Mouse (Mus musculus): ENCODE measurements around the gene Stoml1. TPM values are rescaled to one million over a fixed set of nuclear protein-coding genes. Genes with fewer than 3 reads are reported as not detected.
"Not testable (repeated sequence)": the region's sequence is repeated elsewhere in the genome, so short reads cannot be mapped to it uniquely, and the experiment has no call there.

Gene Stoml1
- polyA plus RNA-seq, 1 experiment from 2014 or later, result 107 TPM

DNA sequence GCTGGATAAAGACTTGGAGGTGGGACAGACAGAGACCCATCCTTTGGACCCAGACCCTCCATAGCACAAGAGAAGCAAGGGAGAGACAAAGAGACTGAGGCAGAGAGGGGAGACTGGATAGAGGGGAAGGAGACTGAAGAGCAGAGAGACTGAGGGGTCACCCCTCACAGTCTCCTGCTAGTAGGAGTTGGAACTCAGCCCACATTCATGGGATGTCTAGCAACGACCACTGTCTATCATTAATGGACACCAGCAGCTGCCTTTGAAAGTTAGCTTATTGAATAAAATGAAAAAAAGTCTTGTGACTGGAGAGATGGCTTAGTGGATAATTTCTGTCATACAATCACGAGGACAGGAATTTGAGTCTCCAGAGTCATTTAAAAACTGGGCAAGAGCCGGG is 14.1 kb downstream of the Stoml1 start:
- Histone ChIP-seq H3K4me3 (no peak overlapping the region), H3K27ac (replicated peaks) (no peak overlapping the region; the same call in 1 of the 2 replicates), H3K36me3 (peaks cover 17% of the 10 kb centered on the region), H3K27me3 (no peaks in the 10 kb centered on the region), H3K4me1 (replicated peaks) (peaks cover 10% of the 10 kb centered on the region; the same call in 1 of the 2 replicates), H3K9me3 (no peaks in the 10 kb centered on the region), H3K9ac (no peak overlapping the region), H3K4me2 (no peak overlapping the region)
- no peak for ATAC-seq (ENCODE audit: low read depth)
- WGBS, result 70% methylated on average over 3 of the region's 3 CpGs

DNA sequence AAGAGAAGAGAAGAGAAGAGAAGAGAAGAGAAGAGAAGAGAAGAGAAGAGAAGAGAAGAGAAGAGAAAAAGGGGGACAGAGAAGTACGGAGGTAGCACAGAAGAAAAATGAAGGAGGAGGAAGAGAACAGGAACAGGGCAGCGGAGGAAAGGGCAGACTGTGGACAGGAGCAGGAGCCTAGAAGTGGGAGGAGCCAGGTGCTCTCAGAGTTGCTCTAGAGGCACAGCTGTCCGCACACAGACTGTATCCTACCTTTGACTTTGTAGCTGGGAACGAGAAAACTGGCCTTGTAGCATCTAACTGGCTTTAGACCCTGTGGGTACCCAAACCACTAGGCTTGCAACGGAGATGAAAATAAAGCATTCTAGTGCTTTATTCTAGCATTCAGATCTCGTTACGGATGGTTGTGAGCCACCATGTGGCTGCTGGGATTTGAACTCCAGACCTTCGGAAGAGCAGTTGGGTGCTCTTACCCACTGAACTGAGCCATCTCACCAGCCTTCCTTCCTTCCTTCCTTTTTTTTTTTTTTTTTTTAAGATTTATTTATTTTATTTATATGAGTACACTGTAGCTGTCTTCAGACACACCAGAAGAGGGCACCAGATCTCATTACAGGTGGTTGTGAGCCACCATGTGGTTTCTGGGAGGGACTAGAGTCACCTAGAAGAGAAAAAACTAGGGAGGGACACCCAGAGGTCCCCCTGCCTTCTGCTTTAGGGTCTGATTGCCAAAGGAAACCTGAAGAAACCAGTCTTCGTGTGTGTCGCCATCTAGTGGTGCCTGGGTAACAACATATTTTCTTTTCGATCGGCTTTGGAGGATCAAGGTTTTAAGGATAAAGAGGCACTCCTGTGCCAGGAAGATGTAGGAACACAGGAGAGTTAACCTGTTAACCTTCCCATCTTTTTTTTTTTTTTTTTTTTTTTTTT is 15.7 kb downstream of the Stoml1 start:
- Histone ChIP-seq H3K9me3 (no peaks in the 10 kb centered on the region), H3K4me1 (replicated peaks) (peaks cover 10% of the 10 kb centered on the region), H3K9ac (no peak overlapping the region), H3K4me2 (no peak overlapping the region), H3K27me3 (no peaks in the 10 kb centered on the region), H3K36me3 (0 out of 2 replicates have a peak, but pooled peaks cover 8% of the 10 kb centered on the region), H3K4me3 (no peak overlapping the region), H3K27ac (replicated peaks) (no peak overlapping the region)
- WGBS, result 59% methylated on average over 12 of the region's 12 CpGs
- no peak for ATAC-seq (ENCODE audit: low read depth)

DNA sequence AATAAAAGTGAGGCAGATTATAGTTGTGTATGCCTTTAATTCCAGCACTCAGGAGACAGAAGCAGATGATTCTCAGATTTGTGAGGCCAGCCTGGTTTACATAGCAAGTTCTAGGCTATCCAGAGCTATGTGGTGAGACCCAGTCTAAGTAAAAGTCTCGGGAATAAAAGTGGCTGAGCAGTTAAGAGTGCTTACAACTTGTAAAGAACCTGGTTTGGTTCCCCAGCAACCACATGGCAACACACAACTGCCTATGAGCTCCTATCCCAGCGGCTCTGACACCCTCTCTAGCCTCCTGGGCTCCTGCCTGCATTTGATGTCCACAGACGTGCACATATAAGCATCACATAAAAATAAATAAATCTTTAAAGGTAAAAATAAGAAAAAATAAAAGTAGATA is 17.1 kb downstream of the Stoml1 start:
- no peak overlapping the region for H3K4me3 ChIP-seq
- peaks cover 20% of the 10 kb centered on the region for H3K4me1 ChIP-seq (replicated peaks)
- no peak overlapping the region for H3K4me2 ChIP-seq
- no peaks in the 10 kb centered on the region for H3K9me3 ChIP-seq
- no peaks in the 10 kb centered on the region for H3K36me3 ChIP-seq
- H3K9ac ChIP-seq, result no peak overlapping the region
- no peaks in the 10 kb centered on the region for H3K27me3 ChIP-seq
- no peak for ATAC-seq (ENCODE audit: low read depth)
- H3K27ac ChIP-seq (replicated peaks), result no peak overlapping the region
- 56% methylated on average over 3 of the region's 3 CpGs for WGBS

DNA sequence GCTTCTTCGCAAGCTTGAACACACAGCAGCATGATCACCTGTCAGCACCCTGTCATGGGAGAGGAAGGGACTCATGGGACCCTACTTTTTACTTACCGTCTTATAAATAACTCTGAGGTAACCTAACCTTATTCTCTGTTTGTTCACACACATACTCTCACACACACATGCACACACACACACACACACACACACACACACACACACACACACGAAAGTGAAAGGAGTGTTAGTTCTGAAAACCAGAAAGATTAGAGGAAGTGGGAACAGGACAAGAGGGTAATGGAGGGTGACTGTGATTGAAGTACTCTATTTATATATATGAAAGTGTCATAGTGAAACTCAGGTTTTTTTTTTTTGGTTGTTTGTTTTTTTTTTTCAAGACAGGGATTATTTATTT is 18.1 kb downstream of the Stoml1 start:
- Histone ChIP-seq H3K4me3 (no peak overlapping the region), H3K9ac (no peak overlapping the region), H3K4me2 (no peak overlapping the region), H3K27ac (replicated peaks) (no peak overlapping the region), H3K36me3 (no peaks in the 10 kb centered on the region), H3K9me3 (no peaks in the 10 kb centered on the region), H3K27me3 (no peaks in the 10 kb centered on the region), H3K4me1 (replicated peaks) (peaks cover 28% of the 10 kb centered on the region)
- ATAC-seq (ENCODE audit: low read depth), result no peak
- 94% methylated on average over 3 of the region's 3 CpGs for WGBS

DNA sequence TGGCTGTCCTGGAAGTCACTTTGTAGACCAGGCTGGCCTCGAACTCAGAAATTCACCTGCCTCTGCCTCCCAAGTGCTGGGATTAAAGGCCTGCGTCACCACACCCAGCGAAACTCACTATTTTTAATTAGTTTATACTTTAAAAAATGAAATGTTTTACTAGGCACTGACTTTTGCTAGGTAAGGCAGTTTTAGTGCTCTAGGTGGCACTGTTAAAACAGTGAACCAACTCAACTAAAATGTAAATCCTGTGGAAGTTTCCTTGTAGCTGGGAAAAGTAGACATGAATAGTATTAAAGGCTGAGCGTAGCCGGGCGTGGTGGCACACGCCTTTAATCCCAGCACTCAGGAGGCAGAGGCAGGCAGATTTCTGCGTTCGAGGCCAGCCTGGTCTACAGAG is 18.6 kb downstream of the Stoml1 start:
- ATAC-seq (ENCODE audit: low read depth); H3K4me2 ChIP-seq; H3K27me3 ChIP-seq; H3K27ac ChIP-seq (replicated peaks); H3K9me3 ChIP-seq; H3K9ac ChIP-seq; H3K4me3 ChIP-seq; H3K36me3 ChIP-seq: not testable (repeated sequence)
- 92% methylated on average over 9 of the region's 9 CpGs for WGBS
- H3K4me1 ChIP-seq (replicated peaks), result peaks cover 24% of the 10 kb centered on the region

DNA sequence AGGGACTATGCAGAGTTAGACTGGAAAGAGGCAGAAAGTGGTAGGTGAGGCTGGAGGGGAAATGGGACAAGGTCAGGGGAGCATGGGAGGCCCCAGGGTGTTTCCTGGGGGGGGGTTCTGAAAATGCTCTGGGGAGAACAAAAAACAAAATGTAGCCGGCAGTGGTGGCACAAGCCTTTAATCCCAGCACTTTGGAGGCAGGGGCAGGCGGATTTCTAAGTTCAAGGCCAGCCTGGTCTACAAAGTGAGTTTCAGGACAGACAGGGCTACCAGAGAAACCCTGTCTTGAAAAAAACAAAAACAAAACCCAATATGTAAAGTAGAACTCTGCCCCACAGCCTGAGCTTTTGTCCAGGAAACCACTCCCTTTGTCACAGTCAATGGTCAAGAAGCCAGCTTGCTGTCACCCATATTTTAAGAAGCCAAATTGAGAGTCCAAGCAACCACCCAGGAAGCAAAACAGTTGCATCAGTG is 19.1 kb downstream of the Stoml1 start:
- no peak for ATAC-seq (ENCODE audit: low read depth)

DNA sequence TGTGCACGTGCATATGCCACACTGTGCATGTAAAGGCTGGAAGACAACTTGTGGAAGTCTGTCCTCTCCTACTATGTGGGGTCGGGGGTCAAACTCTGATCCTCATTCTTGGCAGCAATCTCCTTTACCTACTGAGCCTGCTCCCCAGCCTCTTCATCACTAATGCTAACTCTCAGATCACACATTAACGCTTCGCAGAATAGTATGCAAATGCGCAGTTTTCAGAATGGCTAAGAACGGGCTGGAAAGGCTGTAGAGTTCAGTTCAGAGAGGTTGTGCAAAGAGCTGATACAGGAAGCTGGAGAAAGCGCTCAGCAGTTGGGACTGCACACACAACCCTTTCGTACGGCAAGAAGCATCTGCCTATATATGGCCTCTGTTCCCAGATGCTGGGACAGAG is 19.9 kb downstream of the Stoml1 start:
- H3K27me3 ChIP-seq, result no peaks in the 10 kb centered on the region
- no peak overlapping the region for H3K4me3 ChIP-seq
- H3K9ac ChIP-seq, result no peak overlapping the region
- H3K36me3 ChIP-seq, result no peaks in the 10 kb centered on the region
- peaks cover 18% of the 10 kb centered on the region for H3K4me1 ChIP-seq (replicated peaks)
- H3K27ac ChIP-seq (replicated peaks), result no peak overlapping the region
- ATAC-seq (ENCODE audit: low read depth), result no peak
- H3K4me2 ChIP-seq, result no peak overlapping the region
- WGBS, result 75% methylated on average over 9 of the region's 9 CpGs
- no peaks in the 10 kb centered on the region for H3K9me3 ChIP-seq

More for the DNA sequence above, 19.1 kb downstream of the Stoml1 start:
- Histone ChIP-seq H3K9ac (no peak overlapping the region), H3K27me3 (no peaks in the 10 kb centered on the region), H3K27ac (replicated peaks) (no peak overlapping the region), H3K4me3 (no peak overlapping the region), H3K36me3 (no peaks in the 10 kb centered on the region), H3K9me3 (no peaks in the 10 kb centered on the region), H3K4me1 (replicated peaks) (peaks cover 18% of the 10 kb centered on the region), H3K4me2 (no peak overlapping the region)
- WGBS, result 87% methylated on average over 2 of the region's 2 CpGs

DNA sequence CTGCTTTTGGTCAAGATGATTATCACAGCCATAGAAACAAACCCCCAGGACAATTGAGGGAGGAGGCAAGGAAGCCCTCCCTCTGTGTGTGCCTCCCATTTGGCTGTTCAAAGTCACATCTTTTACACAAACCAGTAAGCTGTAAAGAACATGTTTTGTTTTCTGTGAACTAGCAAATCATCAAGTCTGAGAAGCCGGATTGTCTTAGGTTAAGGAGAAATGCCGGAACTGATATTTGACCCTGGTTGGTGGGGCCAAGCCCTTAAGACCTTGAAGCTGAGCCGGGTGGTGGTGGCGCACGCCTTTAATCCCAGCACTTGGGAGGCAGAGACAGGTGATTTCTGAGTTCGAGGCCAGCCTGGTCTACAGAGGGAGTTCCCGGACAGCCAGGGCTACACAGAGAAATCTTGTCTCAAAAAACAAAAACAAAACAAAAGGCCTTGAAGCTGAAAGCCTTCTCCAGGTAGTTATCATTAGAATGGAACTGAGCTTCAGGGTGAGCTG is 21.2 kb downstream of the Stoml1 start:
- H3K27ac ChIP-seq (replicated peaks), result peak overlapping the region; percentile 33; the same call in 1 of the 2 replicates
- no peaks in the 10 kb centered on the region for H3K27me3 ChIP-seq
- no peaks in the 10 kb centered on the region for H3K9me3 ChIP-seq
- H3K36me3 ChIP-seq, result no peaks in the 10 kb centered on the region
- H3K4me1 ChIP-seq (replicated peaks), result peaks cover 18% of the 10 kb centered on the region
- no peak overlapping the region for H3K4me2 ChIP-seq
- WGBS, result 82% methylated on average over 7 of the region's 7 CpGs
- ATAC-seq (ENCODE audit: low read depth), result no peak
- no peak overlapping the region for H3K9ac ChIP-seq
- H3K4me3 ChIP-seq, result no peak overlapping the region

DNA sequence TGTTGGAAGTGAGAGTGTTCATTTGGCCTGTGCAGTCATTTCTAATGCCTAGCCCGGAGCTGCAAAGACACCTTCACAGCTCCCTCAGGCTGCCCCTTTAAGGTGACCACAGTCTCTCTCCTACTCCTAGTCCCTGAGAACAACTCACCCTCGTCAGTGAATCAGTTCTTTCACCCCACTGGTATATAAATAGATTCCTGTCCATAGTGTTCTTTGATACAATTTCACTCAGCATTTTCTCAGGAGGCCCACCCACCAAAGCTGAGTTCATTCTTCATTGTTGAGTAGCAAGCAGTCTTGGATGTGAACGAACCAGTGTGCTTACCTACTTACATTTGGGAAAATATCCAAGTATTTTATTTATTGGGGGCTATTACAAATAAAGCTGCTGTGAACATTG is 21.7 kb downstream of the Stoml1 start:
- H3K27ac ChIP-seq (replicated peaks), result peak overlapping the region; percentile 33; the same call in 1 of the 2 replicates

DNA sequence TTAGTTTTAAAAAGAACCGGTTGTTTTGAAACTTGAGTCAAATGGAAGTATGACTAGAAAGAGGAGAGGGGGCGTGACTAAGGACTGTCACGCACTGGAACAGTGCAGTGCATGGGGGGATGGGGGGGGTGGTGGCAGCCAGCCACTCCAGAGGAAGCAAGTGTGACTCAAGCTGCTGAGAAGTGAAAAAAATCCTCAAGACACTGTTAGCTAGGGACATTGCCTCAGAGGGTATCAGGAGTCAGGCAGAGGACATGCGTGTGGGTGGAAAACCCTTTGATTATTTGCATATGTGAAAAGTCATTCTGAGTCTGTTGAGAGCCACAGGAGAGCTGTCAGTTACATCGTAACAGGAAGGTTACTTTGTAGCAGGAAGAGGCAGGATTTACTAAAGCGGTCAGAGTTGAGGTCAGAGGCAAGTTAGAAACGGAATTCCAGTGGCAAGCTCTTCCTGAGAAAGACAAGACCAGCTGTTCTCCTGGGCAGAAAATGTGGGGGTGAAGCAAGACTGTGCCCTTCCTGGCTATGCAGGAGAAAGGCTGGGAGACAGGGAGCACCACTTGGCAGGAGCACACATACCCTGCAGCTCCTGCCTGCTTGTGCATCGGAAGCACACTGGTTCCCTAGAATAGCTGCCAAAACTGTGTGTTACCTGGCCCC is 22.3 kb downstream of the Stoml1 start:
- Histone ChIP-seq H3K9ac (no peak overlapping the region), H3K4me3 (no peak overlapping the region), H3K4me2 (no peak overlapping the region), H3K27ac (replicated peaks) (peak overlapping the region; percentile 33), H3K27me3 (no peaks in the 10 kb centered on the region), H3K9me3 (no peaks in the 10 kb centered on the region), H3K36me3 (no peaks in the 10 kb centered on the region), H3K4me1 (replicated peaks) (peaks cover 18% of the 10 kb centered on the region)
- ATAC-seq (ENCODE audit: low read depth), result peak; percentile 47; the same call in 1 of the 2 replicates
- 37% methylated on average over 8 of the region's 8 CpGs for WGBS

More for the DNA sequence above, 21.7 kb downstream of the Stoml1 start:
- Histone ChIP-seq H3K36me3 (no peaks in the 10 kb centered on the region), H3K4me3 (no peak overlapping the region), H3K4me2 (no peak overlapping the region), H3K9ac (no peak overlapping the region), H3K4me1 (replicated peaks) (peaks cover 18% of the 10 kb centered on the region), H3K9me3 (no peaks in the 10 kb centered on the region), H3K27me3 (no peaks in the 10 kb centered on the region)
- 45% methylated on average over 3 of the region's 3 CpGs for WGBS
- no peak for ATAC-seq (ENCODE audit: low read depth)

DNA sequence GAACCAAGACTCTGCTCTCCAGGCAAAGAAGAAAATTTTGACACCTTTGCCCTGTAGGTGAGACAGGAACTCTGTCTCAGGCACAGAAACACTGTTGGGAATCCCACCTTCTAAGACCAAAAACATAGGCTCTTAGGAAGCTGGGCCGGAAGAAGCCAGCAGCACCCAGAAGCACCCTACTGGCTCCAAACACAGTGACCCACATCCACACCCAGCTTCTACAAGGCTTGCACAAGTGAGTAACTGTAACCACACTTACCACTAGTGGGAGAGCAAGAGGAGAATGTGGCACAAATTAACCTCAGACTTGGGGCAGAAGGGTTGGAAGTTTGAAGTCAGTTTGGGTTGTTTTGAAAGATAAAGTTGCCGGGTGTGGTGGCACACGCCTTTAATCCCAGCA is 22.8 kb downstream of the Stoml1 start:
- no peak overlapping the region for H3K9ac ChIP-seq
- 86% methylated on average over 3 of the region's 3 CpGs for WGBS
- peak overlapping the region; percentile 33; the same call in 1 of the 2 replicates for H3K27ac ChIP-seq (replicated peaks)

DNA sequence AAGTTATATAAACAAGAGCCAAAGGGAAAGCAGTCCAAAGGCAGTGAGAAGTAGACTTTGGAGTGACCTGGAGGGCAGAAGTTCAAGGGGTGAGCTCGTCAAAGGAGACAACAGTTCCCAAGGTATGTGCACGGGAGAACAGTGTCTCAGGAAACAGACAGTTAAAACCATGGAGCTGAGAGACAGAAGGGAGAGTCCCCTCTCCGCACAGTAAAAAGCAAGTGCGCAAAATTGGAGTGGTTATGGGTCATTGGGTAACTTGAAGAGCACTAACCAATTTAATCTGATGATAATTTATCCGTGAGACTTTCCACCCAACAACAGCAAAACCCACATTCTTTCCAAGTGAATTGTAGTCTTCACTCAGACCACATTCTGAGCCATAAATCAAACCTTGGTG is 23.4 kb downstream of the Stoml1 start:
- Histone ChIP-seq H3K4me1 (replicated peaks) (peaks cover 18% of the 10 kb centered on the region), H3K9ac (no peak overlapping the region), H3K27ac (replicated peaks) (no peak overlapping the region), H3K4me2 (no peak overlapping the region), H3K27me3 (no peaks in the 10 kb centered on the region), H3K36me3 (no peaks in the 10 kb centered on the region), H3K4me3 (no peak overlapping the region), H3K9me3 (no peaks in the 10 kb centered on the region)
- ATAC-seq (ENCODE audit: low read depth), result no peak; the same call in 1 of the 2 replicates
- 30% methylated on average over 5 of the region's 5 CpGs for WGBS

More for the DNA sequence above, 22.8 kb downstream of the Stoml1 start:
- Histone ChIP-seq H3K4me1 (replicated peaks) (peaks cover 18% of the 10 kb centered on the region), H3K4me3 (no peak overlapping the region), H3K36me3 (no peaks in the 10 kb centered on the region), H3K9me3 (no peaks in the 10 kb centered on the region), H3K27me3 (no peaks in the 10 kb centered on the region), H3K4me2 (no peak overlapping the region)
- no peak for ATAC-seq (ENCODE audit: low read depth)
